Mouse (Mus musculus) C2C12 (cell line): ENCODE results near the gene Ddhd1.

Experiments used
- CTCF ChIP-seq: IDR thresholded peaks from one replicate; pipeline ENCODE4 v1.5.1; 2011; ENCODE audit not compliant: control insufficient read depth, insufficient read depth, insufficient read length
- MAX ChIP-seq: IDR thresholded peaks from one replicate; pipeline ENCODE4 v1.6.1; 2011; ENCODE audit warnings: mild to moderate bottlenecking, control low read depth

DNA sequence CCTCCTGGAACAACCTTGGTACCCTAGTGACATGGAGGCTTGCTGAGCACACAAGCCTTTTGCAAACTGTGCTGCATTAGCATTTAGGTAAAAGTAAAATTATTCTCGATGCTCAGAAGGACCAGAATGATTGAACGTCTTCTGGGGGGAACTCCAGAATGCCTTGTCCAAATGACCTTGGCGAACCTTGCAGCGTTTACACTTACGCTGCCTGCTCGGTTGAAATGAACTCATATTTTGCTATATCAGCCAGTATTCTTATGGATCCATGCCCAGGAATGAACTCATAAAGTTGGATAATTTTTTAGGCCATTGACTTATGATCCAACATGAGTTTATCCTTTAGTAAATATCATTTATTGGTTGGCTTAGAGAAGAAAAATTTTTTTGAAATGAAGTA is 103.6 kb downstream of the Ddhd1 start:
- TF ChIP-seq CTCF (no peak), MAX (no peak)
